Mouse (Mus musculus) A20 (cell line): Measurements from ENCODE around the gene Mecom.
"Not testable (repeated sequence)": the region's sequence is repeated elsewhere in the genome, so short reads cannot be mapped to it uniquely, and the experiment has no call there.

Experiments
- DNase-seq: peaks from one replicate; pipeline ENCODE4 v3.0.0-alpha.2; 2011; ENCODE audit warnings: low read depth, low spot score

Gene Mecom

GRCm38 (mm10) chr3:30547908-30548307 lies at the start of gene Mecom:
Gene Mecom (minus strand): TSS chr3:30548008.
- no peak for DNase-seq

DNA sequence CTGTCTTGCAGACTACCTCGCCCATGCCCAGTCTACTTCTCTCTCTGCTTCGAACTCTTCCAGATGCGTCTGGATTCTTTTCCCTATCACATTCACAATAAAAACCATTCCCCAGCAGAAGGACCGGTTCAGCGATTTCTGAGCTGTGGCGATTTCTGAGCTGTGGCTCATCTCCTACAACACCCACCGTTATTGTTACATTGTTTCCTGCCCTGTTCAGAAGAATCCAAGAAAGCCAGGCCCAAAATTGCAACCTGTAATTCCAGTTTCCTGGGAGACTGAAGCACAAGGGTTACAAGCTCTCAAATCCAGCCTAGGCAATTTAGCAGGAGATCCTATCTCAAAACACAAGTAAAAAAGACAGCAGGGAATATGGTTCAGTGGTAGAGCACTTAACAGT lies 49.5 kb upstream of the Mecom start:
- DNase-seq = no peak

DNA sequence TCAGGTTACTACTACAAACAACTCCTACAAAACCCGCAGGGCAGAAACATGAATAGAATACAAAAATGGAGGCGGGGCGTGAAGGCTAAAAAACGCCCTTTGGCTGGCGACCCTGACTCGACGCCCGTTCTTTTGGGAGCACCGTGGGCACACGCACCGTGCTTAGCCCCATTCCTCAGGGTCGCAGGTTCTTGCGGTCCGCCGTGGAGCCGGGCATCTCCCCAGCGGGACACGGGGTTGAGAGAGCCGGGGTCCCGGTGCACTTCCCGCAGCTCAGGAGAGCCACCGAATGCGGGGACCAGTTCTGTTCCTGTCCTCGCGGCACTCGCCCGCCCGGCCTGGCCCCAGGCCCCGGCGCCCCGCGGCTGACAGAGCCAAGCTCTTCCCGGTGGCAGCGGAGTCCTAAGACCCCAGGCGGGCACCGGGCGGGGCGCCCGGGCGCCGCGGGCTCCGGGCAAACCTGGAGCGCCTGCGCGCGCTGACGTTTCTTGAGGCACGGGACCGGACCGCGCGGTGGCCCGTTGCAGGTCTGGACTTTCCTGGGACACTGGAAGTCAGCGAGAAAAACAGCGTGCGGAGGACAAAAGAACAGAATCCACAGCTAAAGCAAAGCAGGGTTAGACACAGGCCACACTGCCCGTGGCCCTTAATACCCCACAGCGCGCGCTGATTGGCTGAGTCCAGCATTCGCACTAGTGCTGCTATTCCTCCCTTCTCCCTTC lies 47.5 kb upstream of the Mecom start:
- peak; percentile 67 for DNase-seq

GRCm38 (mm10) chr3:30593719-30594485 lies 46.1 kb upstream of the Mecom start:
- peak; percentile 66 for DNase-seq

GRCm38 (mm10) chr3:30592418-30592853 lies 44.6 kb upstream of the Mecom start:
- DNase-seq = peak; percentile 69

DNA sequence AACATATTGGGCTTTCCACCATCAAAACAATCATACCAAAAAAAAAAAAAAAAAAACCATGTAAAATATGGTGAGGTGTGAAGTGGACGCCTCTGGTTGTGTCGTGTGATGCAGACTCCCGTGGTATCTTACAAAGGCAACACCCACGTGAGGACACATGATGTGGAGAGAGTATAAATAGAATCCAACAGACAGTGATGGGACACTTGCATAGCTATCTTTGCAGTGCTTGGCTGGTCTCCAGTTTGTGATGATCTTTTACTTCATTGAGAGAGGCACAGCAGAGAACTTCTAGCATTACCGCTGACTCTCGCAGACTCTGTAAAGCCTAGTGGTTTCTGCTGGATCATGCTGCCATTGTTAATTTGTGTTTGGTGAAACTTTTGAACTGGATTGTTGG lies 41.1 kb upstream of the Mecom start:
- no peak for DNase-seq

GRCm38 (mm10) chr3:30573549-30573948 lies 25.7 kb upstream of the Mecom start:
- no peak for DNase-seq

DNA sequence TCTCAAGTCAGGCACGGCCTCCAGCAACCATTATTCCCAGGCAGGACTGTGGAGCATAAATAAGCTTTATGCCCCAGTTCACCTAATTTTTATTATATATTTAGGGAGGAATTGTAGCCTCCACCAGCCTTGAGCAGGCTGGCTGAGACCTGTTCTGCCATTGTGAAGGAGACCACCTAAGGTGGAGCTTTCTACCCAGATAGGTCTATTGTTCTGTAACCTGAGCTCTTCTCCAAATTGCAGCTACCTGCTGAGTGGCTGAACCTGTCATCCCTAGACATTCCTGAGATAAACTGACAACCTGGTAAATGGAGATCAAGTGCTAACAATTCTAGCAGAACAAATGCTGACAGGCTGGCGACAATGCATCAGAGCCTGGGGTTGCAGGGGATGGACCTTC lies 18.5 kb upstream of the Mecom start:
- not testable (repeated sequence) for DNase-seq

DNA sequence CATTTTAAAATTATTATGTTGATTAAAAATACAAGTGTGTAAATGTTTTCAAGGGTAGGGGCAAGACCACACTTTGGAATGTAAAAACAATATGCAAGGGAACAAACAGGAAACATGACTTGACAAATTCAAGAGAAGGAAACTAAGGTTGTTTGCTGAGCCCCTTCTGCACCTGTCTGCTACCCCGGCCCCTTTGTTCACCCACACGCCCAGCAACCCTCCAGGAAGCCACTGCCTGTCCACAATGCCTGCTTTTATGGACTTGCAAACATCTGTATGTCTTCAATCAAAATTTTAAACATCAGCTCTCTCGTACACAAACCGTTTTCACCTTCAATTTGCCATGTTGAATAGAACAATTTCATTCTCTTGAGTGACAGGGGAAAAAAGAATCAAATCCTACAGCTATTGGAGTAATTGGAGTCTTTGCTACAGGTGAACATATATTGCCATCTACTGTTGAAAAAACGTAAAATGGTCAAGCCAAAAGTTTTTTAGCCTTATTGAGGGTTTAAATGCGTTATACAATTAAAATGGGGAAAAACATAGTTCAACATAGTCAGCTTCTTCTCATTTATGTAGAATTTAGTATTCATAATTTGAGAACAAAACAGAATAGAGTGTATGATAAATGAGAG lies 13.0 kb upstream of the Mecom start:
- DNase-seq = peak; percentile 3

- no peak for DNase-seq
Observed at GRCm38 (mm10) chr3:30553741-30554140, 5.9 kb upstream of the Mecom start.

DNA sequence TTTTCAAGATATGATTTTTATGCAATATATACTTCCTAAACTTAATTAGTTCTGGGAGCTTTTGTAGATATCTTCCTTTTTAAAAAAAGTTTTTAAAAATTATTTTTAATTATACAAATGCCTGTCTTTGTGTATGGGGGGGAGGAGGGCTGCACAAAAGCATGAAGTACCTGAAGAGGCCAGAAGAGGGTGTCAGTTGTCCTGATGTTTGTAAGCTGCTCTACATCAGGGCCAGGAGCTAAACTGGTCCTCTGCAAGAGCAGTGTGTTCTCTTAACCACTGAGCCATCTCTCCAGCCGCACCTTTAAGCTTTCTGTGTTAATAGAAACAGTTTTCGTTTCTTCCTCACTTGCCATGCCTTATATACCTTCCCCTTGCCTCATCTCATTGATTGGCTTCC lies 2.4 kb upstream of the Mecom start:
- peak; percentile 53 for DNase-seq

- DNase-seq = no peak
Observed at GRCm38 (mm10) chr3:30548928-30549327, 1.1 kb upstream of the Mecom start.

DNA sequence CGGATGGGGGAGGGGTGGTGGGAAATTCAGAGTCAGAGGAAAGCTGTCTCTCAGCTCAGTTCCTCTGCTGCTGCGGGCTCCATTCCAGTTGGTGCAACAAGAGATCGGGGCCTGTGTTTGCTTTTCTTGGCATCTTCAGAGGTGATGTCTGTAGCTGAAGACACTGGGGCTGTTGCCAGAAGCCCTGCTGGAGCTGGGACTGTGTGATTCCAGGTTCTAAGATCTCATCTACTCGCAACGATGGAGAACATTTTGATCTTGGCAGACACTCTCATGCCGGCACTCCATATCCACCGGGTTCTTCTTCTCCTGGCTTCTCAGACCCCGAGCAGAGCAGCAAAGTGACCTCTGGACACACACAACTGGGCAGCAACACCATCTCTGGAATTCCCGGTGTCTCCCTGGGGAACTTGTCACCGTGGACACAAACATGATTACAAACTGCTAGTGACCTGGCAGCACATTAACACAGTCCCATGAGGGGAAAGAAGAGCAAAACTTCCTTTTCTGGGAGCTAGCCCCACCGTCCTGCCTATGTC lies 908 bp downstream of the Mecom start:
- no peak for DNase-seq

DNA sequence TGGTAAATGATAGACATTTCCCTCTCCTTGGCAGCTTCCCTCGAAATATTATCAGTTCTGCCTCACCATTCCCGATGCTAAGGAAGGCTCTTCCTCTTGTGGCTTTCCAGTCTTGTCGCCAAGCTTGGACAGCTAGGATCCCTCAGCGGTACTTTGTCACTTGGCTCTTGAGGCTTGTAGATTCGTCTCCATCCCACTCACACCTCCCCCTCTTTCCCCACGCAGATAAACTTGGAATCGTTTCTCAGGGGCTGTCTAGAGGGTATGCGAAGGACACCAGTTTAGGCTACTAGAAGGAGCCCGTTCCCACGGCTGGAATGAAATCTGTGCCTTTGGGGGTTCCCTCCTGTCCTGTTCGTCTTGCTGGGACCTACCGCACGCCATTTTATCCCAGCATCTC lies 1.4 kb downstream of the Mecom start:
- no peak for DNase-seq

- no peak for DNase-seq
Observed at GRCm38 (mm10) chr3:30545246-30545645, 2.6 kb downstream of the Mecom start.

DNA sequence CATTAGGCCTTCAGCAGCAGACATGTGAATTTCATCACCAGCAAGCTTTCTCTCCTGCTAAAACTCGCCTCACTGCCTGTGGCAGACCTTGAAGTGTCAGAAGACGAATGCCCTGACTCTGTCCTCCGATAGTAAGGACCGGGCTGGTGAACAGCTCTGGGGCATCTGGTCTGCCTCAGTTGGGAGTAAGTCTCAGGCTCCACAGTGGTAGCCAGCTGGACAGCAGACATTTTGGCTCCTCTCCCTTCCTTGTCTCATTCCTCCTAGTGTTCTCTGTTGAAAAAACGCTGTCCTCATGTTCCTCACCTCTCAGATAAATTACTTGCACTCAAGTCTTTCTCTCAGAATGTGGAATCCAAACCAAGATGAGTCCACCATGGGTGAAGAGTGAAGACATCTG lies 3.5 kb downstream of the Mecom start:
- no peak for DNase-seq

GRCm38 (mm10) chr3:30535821-30536220 lies 12.0 kb downstream of the Mecom start:
- no peak for DNase-seq

- not testable (repeated sequence) for DNase-seq
Observed at GRCm38 (mm10) chr3:30520751-30521150, 27.1 kb downstream of the Mecom start.

GRCm38 (mm10) chr3:30519425-30519824 lies 28.4 kb downstream of the Mecom start:
- DNase-seq = no peak

- no peak for DNase-seq
Observed at GRCm38 (mm10) chr3:30515795-30516170, 32.0 kb downstream of the Mecom start.

GRCm38 (mm10) chr3:30514901-30515794 lies 32.7 kb downstream of the Mecom start:
- DNase-seq = no peak
